ENCODE assay signal across 11 mouse cellular contexts in the genomic region with DNA sequence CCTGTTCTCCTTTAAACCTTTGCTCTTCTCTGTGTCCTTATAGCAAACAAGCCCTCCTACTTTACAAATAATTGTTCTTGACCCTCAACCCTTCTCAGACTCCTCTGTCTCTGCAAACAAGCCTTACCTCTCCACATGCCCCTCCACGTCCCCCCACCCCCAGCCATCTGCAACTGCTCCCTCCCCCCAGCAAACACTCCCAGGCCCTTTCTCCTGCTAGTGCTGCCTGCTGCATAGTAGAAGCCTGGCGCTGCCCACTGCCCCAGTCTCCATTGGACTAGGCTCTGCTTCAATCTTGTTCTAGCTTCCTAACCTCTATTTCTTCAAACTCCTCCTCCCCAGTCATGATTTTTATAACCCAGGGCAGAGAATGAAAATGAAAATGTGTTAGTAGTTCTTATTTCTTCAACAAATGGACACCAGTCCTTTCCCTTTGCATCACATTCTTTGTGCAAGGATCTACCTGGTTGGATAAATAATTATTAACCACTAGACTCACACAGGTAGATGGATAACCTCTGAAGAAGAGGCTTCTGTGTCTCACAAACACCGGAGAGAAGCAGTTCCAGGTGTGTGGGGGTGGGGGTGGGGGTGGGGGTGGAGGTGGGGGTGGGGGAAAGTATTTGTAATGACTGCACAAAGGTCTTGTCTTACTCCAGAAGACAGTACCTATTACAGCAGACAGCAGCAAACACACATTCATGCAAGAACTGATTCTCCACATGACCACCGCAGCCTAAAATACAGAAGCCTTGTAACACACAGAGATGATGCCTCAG.
A peak's percentile ranks its signal among the peaks of the same experiment; 100 is the strongest.
DNase-seq lines count a peak whose midpoint lies in the region; ATAC-seq and TF ChIP-seq lines count a peak whose summit lies in the region.
"Had no signal": no experiment of that assay in that cellular context is flagged by ENCODE, and none has a peak within 500 bp of the region (broad histone marks: within the 10 kb centered on the region; RNA-seq: fewer than 3 reads in every experiment).

No protein-coding gene starts in this region.

- 68% methylated on average over 4 of the region's 4 CpGs for WGBS in heart, adult 2 months
- WGBS in liver, adult 2 months = 43% methylated on average over 4 of the region's 4 CpGs
- 32% methylated on average over 4 of the region's 4 CpGs for WGBS in intestine, postnatal 0 days
- 28% methylated on average over 4 of the region's 4 CpGs for WGBS in stomach, embryonic 14.5 days

- peaks cover 4% of the 10 kb centered on the region for H3K36me3 ChIP-seq in heart, adult 2 months (ENCODE audit: control insufficient read depth, insufficient read depth, low read length)
- peaks cover 4% of the 10 kb centered on the region for H3K36me3 ChIP-seq in liver, adult 2 months (ENCODE audit: control insufficient read depth, insufficient read depth, low read length)
- no peaks in the 10 kb centered on the region for H3K36me3 ChIP-seq in intestine, postnatal 0 days (ENCODE audit: control insufficient read depth, insufficient read depth)
- H3K36me3 ChIP-seq in stomach, embryonic 14.5 days (ENCODE audit: control insufficient read depth, insufficient read depth, low read length) = no peaks in the 10 kb centered on the region
- H3K36me3 ChIP-seq: hindbrain, embryonic 15.5 days had no signal

- peaks cover 5% of the 10 kb centered on the region for H3K4me1 ChIP-seq in heart, adult 2 months (ENCODE audit: control insufficient read depth, insufficient read depth, low read length)
- peaks cover 8% of the 10 kb centered on the region for H3K4me1 ChIP-seq in liver, adult 2 months (ENCODE audit: control insufficient read depth, insufficient read depth, low read length)
- H3K4me1 ChIP-seq in intestine, postnatal 0 days (replicated peaks; ENCODE audit: control insufficient read depth, insufficient read depth, low read length) = peaks cover 5% of the 10 kb centered on the region; the same call in 1 of the 2 replicates
- H3K4me1 ChIP-seq in stomach, embryonic 14.5 days (ENCODE audit: control insufficient read depth, insufficient read depth, low read length) = peaks cover 32% of the 10 kb centered on the region
- H3K4me1 ChIP-seq: hindbrain, embryonic 15.5 days had no signal

- peak overlapping the region; percentile 61 for H3K27ac ChIP-seq in heart, adult 2 months
- peak overlapping the region; percentile 5; the same call in 1 of the 2 replicates for H3K27ac ChIP-seq in liver, adult 2 months (replicated peaks; ENCODE audit: insufficient read depth, low read depth, low read length)
- no peak overlapping the region for H3K27ac ChIP-seq in intestine, postnatal 0 days (ENCODE audit: low read depth, low read length)
- H3K27ac ChIP-seq in stomach, embryonic 14.5 days (ENCODE audit: low read length) = peak overlapping the region; percentile 74; the same call in 1 of the 2 replicates
- H3K27ac ChIP-seq: hindbrain, embryonic 15.5 days had no signal

- no peak overlapping the region for H3K9ac ChIP-seq in heart, adult 2 months (ENCODE audit: low read depth, low read length)
- no peak overlapping the region for H3K9ac ChIP-seq in liver, adult 2 months (ENCODE audit: low read depth, low read length)
- H3K9ac ChIP-seq in intestine, postnatal 0 days (ENCODE audit: low read depth, low read length) = no peak overlapping the region
- H3K9ac ChIP-seq in stomach, embryonic 14.5 days (replicated peaks; ENCODE audit: low read depth, low read length) = no peak overlapping the region
- H3K9ac ChIP-seq: hindbrain, embryonic 15.5 days had no signal

- no peak overlapping the region; the same call in 1 of the 2 replicates for H3K4me2 ChIP-seq in intestine, postnatal 0 days (replicated peaks; ENCODE audit: low read depth)
- no peak overlapping the region for H3K4me2 ChIP-seq in stomach, embryonic 14.5 days (replicated peaks; ENCODE audit: low read depth, low read length)
- H3K4me2 ChIP-seq: hindbrain, embryonic 15.5 days had no signal

- 0 out of 2 replicates have a peak, but pooled peaks have one; percentile 25 for ATAC-seq in intestine, postnatal 0 days
- 0 out of 2 replicates have a peak, but pooled peaks have one; percentile 43 for ATAC-seq in stomach, embryonic 14.5 days (ENCODE audit: insufficient number of reproducible peaks, insufficient read depth, low FRiP score, low read depth)

- no peak overlapping the region for H3K4me3 ChIP-seq in heart, adult 2 months
- H3K4me3 ChIP-seq in liver, adult 2 months (ENCODE audit: insufficient read depth, low read depth, low read length) = no peak overlapping the region
- H3K4me3 ChIP-seq in intestine, postnatal 0 days (ENCODE audit: low read depth, low read length) = no peak overlapping the region
- no peak overlapping the region for H3K4me3 ChIP-seq in stomach, embryonic 14.5 days (ENCODE audit: low read depth, low read length)
- H3K4me3 ChIP-seq: hindbrain, embryonic 15.5 days; myocyte had no signal

- no peaks in the 10 kb centered on the region for H3K9me3 ChIP-seq in intestine, postnatal 0 days (ENCODE audit: control insufficient read depth)
- no peaks in the 10 kb centered on the region for H3K9me3 ChIP-seq in stomach, embryonic 14.5 days (ENCODE audit: control insufficient read depth, low read depth, low read length)
- H3K9me3 ChIP-seq: hindbrain, embryonic 15.5 days had no signal

- H3K79me2 ChIP-seq in heart, adult 2 months (replicated peaks; ENCODE audit: control insufficient read depth, insufficient read depth, low read length) = peaks cover 4% of the 10 kb centered on the region; the same call in 1 of the 2 replicates
- peaks cover 14% of the 10 kb centered on the region; the same call in 1 of the 2 replicates for H3K79me2 ChIP-seq in liver, adult 2 months (ENCODE audit: control insufficient read depth, insufficient read depth, low read length)

- intact Hi-C loops in heart, adult 2 months (cut with DNase I) = no loop called here

- no peaks in the 10 kb centered on the region for H3K27me3 ChIP-seq in heart, adult 2 months (ENCODE audit: control insufficient read depth, insufficient read depth, low read length)
- H3K27me3 ChIP-seq in liver, adult 2 months (ENCODE audit: control insufficient read depth, insufficient read depth, low read length) = no peaks in the 10 kb centered on the region
- H3K27me3 ChIP-seq in intestine, postnatal 0 days (replicated peaks; ENCODE audit: control insufficient read depth, insufficient read depth, low read length) = no peaks in the 10 kb centered on the region
- H3K27me3 ChIP-seq in stomach, embryonic 14.5 days (ENCODE audit: control insufficient read depth, insufficient read depth, low read length) = no peaks in the 10 kb centered on the region
- H3K27me3 ChIP-seq: hindbrain, embryonic 15.5 days had no signal

- no peak for TF ChIP-seq EP300 in heart, adult 2 months (IDR thresholded peaks at IDR 0.05; ENCODE audit: insufficient read depth, low read depth, low read length)

- no peak for DNase-seq in heart, adult 2 months
- no peak for DNase-seq in heart, adult 18-20 months
- DNase-seq in liver, adult 2 months (ENCODE audit: extremely low read depth, low read depth, low spot score) = no peak
- no peak for DNase-seq in liver
- no peak for DNase-seq in cerebellum, adult 18-20 months
- DNase-seq in gastrocnemius, postnatal 25 days = no peak
- DNase-seq: adrenal gland, adult 2 months had no signal

- TF ChIP-seq CTCF in heart, adult 2 months (IDR thresholded peaks at IDR 0.05) = no peak
- no peak for TF ChIP-seq CTCF in liver, adult 2 months (IDR thresholded peaks at IDR 0.05; ENCODE audit: low read depth, low read length)
- no peak for TF ChIP-seq CTCF in intestine, postnatal 0 days (IDR thresholded peaks at IDR 0.05; ENCODE audit: low read depth)

- TF ChIP-seq POLR2A in heart, adult 2 months (IDR thresholded peaks at IDR 0.05; ENCODE audit: insufficient read depth, low read depth, low read length) = no peak
- TF ChIP-seq POLR2A in liver, adult 2 months (IDR thresholded peaks at IDR 0.05; ENCODE audit: extremely low read depth, insufficient read depth, low read length) = no peak
